Mouse (Mus musculus) megakaryocyte-erythroid progenitor cell, adult 5-6 weeks (primary cell): Measurements from ENCODE around the gene Amz2. TPM values are rescaled to one million over a fixed set of nuclear protein-coding genes. Genes with fewer than 3 reads are reported as not detected.

Experiments
- ATAC-seq: replicated peaks from 2 replicates; pipeline ENCODE4 v1.8.0; 2016; ENCODE audit warnings: mild to moderate bottlenecking, inconsistent platforms; ENCODE audit not compliant: severe bottlenecking, poor library complexity, low FRiP score, low TSS enrichment
- total RNA-seq, 2 experiments: library from RNA; stranded (forward) in 1 of 2; stranded (reverse) in 1 of 2; fragments of 200-1000, 215-1000 nt in 1 of 2; fragments of >200 nt in 1 of 2; fragmentation: Nextera tagmentation in 1 of 2; gene quantifications; 2 replicates each; pipeline ENCODE4 v1.2.3; 2014 to 2017

Gene Amz2
- total RNA-seq, 2 experiments from 2014 or later: 50.3 to 79.1 TPM

DNA sequence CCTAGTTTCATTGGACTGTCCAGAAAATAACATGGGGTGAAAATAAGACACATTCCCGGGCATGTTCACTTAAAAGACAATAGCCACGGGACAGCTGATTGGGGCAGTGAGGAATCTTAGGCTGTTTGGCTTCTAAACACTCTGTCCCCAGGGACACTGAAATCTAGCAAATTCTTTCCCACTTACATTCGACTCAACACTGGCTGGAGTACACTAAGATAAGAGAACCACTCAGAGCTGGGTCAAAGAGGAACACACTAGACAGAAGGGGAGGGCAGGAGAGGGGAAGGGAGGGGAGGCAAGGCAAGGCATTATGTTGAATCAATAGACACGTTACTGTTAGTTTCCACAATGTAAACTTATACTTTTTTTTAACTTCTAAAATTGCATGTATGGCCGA, 34.8 kb downstream of the Amz2 start:
- ATAC-seq: no peak

- peak; percentile 85 for ATAC-seq
These were observed 39.3 kb downstream of the Amz2 start for GRCm38 (mm10) chr11:109465068-109465467.

GRCm38 (mm10) chr11:109466987-109467386, 41.2 kb downstream of the Amz2 start:
- ATAC-seq: no peak

GRCm38 (mm10) chr11:109468133-109468532, 42.4 kb downstream of the Amz2 start:
- ATAC-seq: no peak

DNA sequence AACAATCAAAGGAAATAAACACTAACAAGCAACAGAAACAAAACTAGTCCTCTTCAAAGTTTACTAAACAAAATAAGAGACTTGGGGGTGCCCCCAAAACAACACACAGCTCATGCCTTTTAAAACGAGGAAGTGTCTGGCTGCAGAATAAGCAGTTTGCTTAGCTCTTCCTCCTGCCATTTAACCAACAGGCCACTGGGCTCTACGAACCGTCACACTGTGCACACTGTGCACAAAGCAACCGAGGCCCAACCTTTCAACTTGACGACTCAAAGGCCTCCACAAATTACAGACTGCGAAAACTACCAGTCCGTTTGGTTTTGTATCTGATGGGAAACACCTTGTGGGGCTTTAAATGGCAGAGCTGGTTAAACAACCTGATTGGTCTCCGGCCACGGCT, 44.4 kb downstream of the Amz2 start:
- 0 out of 2 replicates have a peak, but pooled peaks have one; percentile 8 for ATAC-seq

DNA sequence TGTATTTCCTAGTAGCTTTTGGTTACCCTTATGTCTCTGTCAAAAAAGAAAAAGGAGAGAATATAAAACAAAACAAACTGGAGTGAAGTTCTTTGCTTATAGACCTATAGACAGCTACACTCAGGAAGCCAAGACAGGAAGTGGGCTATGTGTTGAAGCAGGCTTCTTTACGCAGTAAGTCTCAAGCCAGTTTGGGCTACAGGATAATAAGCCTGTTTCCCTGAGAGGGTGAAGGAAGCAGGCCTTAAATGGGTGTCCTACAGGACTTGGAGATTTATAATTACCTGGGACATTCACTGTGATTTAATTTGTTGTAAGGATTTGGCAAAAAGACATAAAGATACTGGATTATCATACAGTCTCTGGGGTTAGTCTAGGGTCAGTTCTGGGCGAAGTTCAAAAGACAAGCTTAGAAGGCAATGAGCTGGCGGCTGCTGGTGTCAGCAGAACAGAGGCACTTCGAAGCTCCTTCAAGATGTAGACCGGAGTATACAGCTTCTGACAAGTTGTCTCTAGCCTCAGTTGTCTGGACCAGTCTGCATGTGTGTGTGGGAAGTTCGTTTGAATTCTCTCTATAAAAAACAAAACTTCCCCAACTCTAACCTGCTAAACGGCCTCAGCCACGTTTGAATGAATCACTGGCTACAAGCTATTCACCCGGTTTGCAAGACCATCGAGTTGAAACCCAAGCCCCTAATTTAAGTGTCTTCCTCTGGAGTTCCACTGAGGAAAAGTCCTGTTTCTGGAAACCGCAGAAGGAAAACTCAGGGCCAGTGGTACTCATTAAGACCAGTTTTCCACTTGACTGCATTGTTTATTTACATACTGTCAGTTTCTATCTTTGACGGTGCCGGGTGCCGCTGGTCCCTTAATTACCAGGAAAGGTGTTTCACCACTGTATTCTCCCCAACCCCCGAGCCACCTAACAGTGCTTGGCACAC, 45.4 kb downstream of the Amz2 start:
- no peak for ATAC-seq

DNA sequence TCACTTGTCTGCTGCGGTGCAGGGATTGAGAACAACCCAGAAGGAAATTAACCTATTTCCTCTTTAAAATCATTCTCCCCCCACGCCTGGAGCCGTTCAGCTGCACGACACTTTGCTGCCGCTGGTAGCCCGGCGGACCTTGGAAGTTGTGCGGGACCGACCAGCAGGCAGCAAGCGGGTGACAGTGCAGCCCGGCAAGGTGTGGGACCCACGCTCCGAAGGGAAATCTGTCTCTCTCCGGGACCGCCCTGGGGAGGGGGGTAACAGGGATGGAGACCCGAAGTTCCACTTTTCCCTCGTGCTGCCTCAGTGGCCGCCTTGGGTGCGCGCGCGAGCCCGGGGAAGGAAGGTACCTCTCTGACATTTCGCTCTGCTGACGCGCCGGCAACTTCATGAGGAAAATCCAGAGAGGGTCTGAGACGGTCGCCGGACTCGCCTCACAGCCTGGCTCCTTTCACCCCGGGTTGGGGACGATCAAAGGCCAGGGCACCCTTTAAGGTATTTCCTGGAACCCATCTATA, 46.5 kb downstream of the Amz2 start:
- ATAC-seq: 0 out of 2 replicates have a peak, but pooled peaks have one; percentile 2

DNA sequence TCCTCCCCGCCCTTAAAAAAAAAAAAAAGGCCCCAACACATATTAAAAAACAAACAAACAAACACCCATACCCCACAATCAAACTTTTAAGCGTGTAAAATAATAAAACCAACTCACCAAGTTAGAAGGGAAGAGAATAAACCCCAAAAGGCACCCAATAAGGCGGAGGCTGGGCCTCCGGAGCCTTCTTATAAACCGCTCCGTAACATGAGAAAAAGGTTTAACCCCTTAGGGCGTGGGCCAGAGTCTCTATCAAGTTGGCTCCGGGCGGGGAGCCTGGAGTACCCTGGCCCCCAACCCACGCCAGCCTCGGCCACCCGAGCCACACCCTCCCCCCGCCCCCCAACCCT, 47.0 kb downstream of the Amz2 start:
- ATAC-seq: no peak; the same call in 1 of the 2 replicates

DNA sequence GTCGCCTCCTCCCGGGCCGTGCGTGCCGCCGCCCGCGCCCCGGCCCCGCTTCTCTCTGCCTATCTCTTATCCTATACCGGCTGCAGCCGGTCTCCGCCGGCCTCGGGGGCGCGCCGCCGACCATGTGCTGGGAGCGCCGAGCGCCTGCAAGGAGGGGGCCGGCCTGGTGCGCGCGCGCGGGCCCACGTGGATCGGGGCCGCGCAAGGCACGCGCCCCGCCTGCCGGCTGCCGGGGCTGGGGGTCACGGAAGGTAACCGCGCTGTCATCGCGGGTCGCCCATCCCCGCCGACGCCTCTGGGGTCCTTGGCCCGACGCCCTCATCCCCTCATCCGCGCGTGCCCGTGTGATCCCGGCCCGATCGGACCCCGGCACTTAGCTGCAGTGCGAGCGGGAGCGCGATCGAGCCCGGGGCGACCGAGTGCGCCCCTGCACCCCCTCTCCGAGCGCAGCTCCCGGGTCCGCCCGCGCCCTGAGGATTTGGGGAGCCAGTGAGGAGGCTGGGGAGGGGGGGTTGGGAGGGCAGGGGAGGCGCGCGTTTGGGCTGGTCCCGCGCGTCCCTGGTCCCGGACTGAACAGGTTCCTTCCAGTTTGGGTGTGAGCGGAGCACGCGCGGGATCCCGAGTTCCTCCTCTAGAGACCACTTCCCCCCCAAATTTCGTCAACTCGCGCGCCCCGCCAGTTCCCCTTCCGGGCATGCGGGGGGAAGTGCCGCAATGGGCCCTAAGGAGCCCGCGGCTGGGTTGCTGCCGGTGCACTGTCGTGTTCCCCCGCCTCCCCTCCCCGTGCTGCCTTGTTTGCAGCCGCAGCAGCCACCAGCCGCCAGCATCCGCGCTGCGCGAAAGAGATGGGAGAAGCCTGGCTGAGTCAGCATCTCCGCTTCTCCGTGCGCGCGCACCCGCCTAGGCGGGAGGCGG, 47.7 kb downstream of the Amz2 start, which contains the start of the genes Arsg and Slc16a6:
TSS of gene Arsg (plus strand) at position 204 of the 915 bp plus-strand sequence.
TSS of gene Slc16a6 (minus strand) at position 428 of the 915 bp plus-strand sequence.
- ATAC-seq: peak; percentile 64

- peak; percentile 14; the same call in 1 of the 2 replicates for ATAC-seq
These were observed 48.5 kb downstream of the Amz2 start for GRCm38 (mm10) chr11:109474086-109474742.

- no peak for ATAC-seq
These were observed 49.1 kb downstream of the Amz2 start for GRCm38 (mm10) chr11:109474836-109475235.

GRCm38 (mm10) chr11:109475717-109476116, 50.0 kb downstream of the Amz2 start:
- no peak for ATAC-seq

- ATAC-seq: no peak
These were observed 50.5 kb downstream of the Amz2 start for GRCm38 (mm10) chr11:109476241-109476640.

- ATAC-seq: no peak
These were observed 50.9 kb downstream of the Amz2 start for GRCm38 (mm10) chr11:109476653-109477052.

GRCm38 (mm10) chr11:109477606-109478380, 52.0 kb downstream of the Amz2 start:
- ATAC-seq: no peak

DNA sequence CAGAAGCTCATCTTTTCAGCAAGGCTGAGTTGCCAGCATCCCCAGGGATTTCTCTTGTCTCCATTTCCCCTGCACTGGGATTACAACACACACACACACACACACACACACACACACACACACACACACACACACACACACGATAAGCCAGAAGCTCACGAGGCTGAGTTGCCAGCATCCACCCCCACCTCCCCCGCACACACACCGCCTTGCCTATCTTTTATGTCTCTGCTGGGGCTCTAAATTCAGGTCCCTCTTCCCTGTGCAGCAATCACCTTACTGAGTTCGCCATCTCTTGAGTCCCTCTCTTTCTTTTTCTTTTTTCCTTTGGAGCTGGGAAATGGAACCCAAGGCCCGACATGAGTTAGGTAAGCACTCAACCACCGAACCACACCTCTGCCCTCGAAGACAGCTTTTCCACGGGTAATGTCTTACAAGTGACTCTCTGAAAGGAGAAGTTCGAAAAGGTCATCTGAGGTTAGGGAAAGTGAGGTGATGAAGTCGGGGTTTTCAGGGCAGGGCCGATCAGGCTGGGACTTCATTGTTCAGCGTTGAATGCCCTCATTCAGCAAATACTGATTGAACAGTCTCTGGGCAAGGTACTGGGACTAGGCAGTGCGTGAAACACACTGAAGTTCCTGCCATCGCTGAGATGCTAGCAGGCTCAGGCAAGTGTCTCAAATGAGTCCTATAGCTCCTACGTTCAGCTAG, 54.0 kb downstream of the Amz2 start:
- 0 out of 2 replicates have a peak, but pooled peaks have one; percentile 45 for ATAC-seq

GRCm38 (mm10) chr11:109480440-109480839, 54.7 kb downstream of the Amz2 start:
- ATAC-seq: no peak
